Mouse (Mus musculus) layer of hippocampus, adult 18-20 months (tissue): ENCODE measurements at regions not wholly inside any gene's neighbourhood (a gene's known extent, or its start where the extent isn't known, plus 50 kb on each side); places are given as distances from the start of the nearest gene placed in this dataset.

Experiments used
- DNase-seq, 2 experiments: peaks; one replicate each; pipeline ENCODE4 v3.0.0; 2022; ENCODE audit warnings: low spot score in 2 of 2

DNA sequence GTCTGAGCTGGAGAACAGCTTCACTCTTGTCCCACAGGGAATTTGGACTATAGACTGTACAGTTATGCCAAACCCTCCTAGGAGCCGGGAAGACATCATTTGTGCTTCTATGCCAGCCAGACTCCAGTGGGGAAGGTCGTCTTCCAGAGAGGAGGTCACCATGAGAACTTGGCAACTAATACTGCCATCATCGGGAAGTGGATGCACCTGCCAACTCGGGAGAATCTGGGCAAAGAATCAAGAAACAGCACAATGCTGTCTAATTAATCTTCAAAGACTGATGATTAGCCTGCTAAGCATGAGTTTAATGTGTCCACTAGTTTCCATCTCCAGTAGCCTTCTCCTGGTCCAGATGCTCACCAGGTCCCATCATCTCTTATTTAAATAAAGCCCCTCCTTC is 374.8 kb downstream of the Gm9195 start:
- DNase-seq, result peak; percentile 1 to 10

DNA sequence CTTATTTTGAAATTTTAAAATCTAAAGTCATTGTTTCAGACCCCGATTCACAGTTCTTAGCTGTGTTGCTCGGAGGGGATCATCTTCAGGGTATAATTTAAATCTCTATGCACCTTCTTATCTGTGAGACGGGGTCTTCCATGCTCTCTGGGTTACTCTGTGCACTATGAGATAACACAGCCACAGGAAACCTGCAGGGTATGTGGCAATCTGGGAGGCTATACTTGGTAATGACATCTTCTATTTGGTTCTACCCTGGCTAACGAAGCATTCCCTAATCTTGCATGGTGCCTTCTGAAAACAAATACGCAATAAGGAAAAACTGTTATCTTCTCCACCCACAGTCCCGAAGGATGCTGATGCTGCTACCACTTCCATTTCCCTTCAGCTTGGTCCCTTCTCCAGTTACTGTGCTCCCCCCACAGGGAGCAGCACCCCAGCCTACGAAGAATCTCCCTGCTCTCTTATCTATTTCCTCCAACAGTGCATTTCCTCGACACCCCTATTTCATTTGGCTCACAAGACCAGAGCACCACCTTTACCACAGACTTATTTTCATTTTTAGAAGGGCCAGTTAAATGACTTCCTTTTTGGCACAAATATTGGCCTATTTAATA is 378.2 kb downstream of the Gm9195 start:
- DNase-seq, result no peak

DNA sequence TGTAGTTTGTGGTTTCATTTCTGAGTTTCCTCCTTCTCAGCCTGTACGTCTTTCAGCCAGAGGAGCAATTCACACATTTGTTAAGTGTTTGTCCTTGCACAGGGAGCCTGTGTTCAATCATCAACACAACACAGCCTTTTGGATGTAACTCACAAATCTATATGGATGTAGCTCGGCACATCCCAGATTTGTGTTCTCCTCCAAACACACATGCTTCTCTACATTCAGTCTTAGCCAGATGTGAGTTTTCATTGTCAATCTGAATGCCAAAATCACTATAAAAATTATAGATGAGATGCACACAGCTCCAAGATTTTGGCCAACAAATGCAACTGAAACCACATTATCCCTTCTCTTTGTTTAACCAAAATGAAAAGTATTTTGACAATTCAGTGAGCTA is 380.9 kb downstream of the Gm9195 start:
- no peak for DNase-seq

DNA sequence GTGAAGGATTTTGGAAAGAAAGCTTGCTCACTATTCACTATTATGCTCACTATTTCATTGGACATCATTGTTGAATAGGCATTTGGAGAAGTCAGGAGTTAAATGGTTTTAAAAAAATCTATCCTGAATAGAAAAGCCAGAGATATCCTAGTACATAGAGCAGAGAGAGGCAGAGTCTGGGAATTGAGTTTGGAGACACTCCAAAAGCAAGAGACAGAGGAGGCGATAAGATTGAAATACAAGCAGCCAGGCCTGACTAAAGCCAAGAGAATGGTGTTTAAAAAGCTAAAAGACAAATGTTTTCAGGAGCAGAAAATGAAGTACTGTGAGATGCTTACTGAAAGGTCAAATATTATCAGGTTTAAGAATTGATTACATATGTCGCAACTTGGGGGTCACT is 400.1 kb downstream of the Gm9195 start:
- no peak for DNase-seq

DNA sequence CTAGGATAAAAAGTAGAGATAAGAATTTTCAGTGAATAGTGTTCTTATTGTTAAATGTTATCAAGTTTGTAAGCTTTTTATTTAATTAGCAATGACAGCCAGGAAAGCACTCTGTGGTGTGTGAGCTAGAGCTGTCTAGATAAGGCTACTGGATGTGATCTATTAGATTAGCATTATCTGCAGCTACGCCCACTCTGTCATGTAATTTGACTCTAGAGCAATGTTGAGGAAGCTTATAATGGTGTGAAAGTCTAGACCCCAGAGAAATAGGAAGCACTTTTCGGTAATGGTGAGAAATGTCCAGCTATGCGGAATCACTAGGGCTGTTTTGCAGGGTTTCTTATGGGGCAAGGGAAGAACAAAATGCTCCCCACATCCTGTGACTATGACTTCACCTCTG is 410.2 kb downstream of the Gm9195 start:
- no peak for DNase-seq

DNA sequence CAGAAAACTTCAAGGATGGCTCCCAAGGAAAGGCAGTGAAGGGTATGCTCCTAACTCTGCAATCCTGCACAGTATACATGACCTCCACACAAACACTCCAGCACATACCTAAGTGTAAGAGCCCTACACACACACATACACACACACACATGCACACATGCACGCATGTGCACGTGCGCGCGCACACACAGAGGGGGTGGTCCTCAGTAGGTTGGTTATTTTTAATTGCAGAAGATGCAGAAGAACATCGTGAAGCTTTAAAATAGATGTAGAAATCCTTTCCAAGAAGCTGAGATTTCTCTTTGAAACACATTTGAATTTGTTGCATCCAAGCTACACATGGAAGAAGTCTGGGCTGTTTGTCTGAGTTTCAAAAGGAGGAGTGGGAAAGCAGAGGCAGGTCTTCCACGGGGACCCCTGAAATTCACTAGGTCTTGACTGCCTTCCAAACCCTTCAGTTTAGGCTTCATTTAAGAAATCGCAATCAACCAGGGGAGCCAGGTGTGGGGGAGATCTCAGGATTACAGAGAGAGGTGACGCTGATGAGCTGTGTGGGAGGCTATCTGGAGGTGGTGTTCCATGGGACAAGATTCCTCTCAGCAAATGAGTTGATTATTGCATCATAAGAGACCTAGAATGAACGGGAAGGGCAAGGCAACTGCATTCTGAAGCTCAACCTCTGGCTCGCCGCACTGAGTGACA is 427.4 kb downstream of the Gm9195 start:
- DNase-seq, result peak in 1 of 2 experiments; percentile 6

DNA sequence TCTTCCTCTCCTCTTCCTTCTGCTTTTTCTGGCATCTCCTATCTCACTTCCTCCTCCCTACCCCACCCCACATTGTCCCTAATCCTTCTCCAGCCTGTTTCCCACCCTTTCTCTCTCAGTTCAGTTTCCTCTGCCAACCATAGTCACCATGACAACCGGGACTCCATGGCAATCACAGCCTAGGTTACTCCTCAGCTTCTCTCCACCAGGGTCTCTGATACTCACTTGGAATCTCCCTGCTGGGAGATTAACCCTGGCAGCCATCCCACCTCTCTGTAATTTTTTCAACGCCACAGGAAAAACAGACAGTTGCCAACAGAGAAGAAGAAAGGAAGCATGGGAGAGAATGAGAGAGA is 448.8 kb downstream of the Gm9195 start:
- DNase-seq, result peak; percentile 11 to 42

DNA sequence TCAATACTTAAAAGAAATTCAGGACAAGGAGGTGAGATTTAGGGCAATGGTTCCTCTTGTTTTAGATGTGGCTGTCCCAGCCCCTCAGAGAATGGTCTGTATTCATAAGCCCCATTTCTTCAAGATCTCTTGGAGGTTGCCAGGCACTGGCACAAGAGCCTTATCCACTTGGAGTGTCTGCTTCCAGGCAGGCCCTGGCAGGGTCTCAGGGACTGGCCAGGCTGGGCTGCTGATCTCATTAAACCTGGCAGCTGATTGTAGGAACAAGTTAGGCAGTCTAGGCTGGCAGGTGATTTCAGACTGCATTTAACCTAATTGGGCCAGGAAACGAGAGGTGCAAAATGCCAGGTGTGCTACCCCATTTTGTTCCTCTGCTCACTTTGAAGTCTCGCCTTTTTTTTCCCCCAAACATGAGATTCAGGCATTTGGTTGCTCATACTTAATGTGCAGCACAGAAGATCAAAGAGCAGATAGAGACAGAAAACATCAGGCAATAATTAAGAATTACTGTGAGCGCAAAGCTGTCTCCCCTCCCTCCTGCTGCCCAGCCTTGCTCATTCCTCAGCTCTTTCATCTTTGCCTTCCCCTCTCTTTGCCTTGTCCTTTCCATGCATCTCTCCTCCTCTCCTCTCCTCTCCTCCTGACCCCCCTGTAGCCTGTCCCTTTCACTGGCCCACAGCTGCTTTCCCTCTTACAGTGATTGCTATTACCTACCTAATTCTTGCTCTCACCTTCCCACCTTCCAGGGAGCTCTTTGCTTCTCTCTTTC is 449.3 kb downstream of the Gm9195 start:
- peak; percentile 19 to 34 for DNase-seq

DNA sequence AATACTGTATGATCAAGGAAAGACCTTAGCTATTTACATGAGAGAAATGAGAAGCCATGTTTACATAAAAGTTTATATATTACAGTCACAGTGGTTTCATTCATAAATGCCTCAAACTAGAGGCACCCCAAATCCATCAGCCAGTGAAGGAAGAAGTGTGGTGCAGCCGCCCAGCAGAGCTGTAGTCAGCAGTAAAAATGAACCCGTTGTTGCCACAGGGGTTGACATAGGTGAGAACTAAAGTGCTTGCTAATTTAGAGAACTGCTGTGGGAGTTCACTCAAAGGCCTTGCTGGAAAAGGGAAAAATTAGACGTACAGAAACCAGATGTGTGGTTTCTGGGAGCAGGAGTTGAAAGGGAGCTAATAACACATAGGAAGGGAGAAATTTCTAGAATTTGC is 461.2 kb downstream of the Gm9195 start:
- DNase-seq, result no peak

DNA sequence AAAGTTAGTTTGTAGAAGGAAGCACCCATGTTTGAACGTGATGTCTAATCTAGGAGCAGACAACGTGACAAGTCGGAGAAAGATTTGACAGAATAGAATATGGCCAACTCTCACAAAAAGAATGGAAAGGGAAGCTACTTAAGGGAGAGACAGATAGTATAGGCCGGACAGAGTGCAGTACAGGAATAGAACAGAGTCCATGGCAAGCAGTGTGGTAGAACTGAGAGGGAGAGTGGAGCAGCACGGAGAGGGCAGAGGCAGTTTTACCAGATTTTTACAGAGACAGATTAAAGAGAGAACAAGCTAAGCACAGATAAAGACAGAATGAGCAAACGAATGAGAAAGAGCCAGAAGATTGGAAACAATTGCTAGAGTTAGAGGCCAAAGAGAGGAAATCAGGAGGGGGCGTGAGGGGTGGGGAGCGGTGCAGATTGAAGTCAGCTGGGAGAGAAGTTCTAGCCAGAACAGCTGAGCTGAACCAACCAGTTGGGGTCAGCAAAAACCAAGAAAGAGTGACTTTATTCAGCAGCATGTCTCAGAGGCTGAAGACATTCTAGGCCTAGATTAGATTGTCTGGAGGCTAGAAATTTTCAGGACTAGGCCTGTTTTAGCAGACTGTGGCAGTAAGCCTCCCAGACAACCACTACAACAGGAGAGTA is 464.1 kb downstream of the Gm9195 start:
- no peak for DNase-seq

DNA sequence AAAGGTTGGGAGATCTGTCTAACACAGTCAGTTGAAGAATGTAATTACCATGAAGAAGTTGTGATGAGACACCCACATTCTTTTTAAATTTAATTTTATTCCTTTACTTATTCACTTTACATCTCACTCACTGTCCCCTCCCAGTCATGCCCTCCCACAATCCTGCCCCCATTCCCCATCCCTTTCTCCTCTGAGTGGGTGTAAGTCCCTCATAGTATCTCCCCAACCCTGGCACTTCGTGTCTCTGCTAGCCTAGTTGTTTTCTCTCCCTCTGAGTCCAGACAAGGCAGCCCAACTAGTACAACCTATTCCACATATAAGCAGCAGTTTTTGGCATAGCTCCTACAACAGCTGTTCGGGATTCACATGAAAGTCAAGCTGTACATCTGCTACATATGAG is 487.3 kb downstream of the Gm9195 start:
- no peak for DNase-seq

DNA sequence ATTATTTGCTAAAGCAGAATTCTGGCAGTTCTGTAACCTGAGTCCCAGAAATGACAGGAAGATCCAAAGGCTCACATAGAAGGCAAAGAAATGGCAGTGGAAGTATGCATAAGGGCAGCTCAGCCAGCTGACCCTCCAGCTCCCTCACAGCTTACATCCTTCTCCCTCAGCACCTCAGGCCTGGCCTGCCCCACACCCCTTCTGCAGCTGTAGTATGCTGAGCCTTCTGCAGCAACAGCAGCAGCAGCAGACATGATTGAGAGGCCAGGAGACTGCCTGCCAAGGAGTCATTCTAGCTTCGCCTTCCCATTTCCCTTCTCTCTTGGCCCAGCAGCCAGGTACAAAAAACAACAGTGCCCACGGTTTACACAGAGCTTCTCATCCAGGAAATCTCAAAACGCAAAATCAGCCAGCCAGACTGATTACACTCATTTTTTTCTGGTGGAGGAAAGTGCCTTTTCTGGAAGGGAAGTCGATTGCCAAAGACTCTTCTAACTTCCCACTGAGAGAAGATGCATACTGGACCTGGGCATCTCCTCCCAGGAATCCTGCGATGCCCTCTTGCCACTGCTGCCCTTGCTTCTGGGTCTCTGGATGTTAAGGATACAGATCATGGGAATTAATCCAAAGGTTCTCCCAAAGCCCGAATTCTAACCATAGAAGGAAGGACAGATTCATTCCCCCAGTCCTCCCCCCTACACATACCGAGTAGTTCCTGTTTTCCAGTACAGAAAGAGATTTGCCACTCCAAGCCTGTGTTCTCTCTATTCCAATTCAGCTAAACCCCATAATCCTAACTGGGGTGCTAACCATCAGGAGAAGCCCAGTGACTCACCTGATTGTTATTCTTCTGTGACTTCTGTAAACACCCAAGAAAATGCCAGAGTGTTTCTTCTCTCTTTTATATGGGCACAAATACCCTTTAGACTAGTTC is 489.2 kb downstream of the Gm9195 start:
- DNase-seq, result peak in 1 of 2 experiments; percentile 3

DNA sequence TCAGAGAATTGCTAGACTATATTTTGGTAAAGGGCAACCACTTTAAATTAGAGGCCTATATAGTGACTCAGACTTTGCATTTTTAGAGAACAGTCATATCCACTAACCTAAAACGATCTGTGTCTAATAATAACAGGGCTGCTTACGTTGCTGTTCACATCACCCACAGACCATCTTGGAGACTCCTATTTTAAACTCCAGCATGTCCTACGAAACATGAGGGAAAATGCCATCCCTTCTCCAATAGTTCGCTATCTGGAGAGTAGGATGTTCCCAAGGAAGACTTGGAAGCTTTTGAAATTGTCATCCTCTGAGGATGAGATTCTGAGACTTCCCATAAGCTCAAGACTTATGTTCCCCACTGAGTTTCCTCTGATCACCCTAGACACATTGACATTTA is 518.6 kb downstream of the Gm9195 start:
- peak in 1 of 2 experiments; percentile 12 for DNase-seq

DNA sequence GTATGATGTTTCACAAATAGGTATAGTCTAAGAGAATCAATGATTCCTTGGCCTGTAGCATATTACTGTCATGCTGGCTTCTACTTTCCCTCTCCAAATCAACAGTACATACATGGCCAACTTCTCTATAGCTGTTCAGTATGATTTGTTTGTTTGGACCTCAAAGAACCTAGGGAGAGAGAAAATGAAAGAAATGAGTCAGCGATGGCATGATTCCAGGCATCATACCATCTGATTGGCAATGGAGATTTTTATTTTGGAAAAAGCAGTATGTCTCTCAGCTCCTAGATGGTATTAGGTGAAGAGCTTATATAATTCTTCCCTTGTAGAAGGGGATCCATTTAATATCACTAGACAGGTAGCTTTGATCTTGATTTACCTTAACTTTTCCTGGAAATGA is 519.1 kb downstream of the Gm9195 start:
- DNase-seq, result peak in 1 of 2 experiments; percentile 30

DNA sequence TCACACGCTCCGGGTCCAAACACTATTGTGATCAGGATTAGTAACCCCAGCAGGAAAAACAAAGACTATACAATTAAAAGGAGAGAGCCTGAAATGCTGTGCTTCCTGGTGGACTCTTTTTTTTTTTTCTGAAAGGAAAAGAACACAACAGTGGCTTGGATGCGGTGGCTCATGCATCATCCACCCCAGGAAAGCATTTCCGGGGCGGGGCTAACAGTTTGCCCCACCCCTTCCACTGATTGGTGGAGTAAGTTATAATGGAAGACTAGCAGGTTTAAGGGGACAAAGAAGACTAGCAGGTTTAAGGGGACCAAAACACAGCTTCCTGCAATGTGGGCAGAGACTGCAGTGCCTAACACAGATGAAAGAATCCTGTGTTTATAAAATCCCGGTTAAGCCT is 524.0 kb downstream of the Gm9195 start:
- no peak for DNase-seq

DNA sequence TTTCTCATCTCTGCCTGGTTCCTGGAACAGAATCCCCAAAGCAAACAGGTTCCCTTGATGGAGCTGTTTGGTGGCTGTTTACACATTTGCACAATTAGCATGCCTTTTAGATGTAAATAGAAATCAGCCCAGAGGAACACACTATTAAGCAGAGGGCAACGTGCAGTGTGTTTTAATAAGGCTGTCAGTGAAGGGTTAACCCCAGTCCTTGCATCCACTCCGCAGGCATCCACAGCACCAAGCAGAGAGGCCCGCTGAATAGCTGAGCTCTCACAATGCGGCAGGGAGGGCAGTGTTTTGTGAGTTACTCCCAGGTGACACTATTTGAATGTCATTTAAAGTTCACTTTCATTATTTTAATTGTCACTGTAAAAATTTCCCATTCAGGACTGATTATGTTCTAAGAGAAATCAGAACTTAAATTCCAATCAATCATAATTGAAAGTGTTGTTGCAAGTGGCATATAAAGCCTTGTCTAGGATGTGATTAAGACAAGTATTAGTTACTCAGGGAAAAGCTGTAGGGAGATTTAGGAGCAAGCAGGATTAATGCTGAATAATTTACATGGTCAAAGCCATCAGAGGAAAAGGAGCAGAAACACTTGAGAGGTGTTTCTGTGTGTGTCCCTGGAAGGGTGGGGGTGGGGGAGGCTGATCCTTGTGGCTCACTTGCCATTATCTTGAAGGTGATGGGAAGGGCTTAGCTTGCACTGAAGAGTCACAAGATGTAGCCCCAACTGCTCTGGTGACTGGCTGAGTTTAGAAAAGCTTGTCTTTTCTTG is 528.1 kb downstream of the Gm9195 start:
- no peak for DNase-seq

DNA sequence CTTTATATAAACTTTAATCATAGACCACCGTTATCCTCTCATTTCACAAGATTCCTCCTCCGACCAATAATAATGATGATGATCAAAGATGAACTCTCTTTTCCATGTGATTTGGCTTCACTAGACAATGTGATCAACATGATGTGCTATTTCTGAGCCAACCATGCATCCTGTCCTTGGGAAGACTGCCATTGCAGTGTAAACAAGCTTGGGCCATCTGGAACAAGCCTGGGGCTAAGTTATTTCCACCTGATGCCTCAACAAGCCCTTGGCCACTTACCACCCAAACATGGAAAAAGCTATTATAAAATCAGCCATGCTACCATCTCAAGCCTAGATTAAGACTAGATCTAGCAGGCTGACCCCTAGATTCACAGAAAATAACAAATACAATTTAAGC is 542.9 kb downstream of the Gm9195 start:
- peak in 1 of 2 experiments; percentile 7 for DNase-seq

DNA sequence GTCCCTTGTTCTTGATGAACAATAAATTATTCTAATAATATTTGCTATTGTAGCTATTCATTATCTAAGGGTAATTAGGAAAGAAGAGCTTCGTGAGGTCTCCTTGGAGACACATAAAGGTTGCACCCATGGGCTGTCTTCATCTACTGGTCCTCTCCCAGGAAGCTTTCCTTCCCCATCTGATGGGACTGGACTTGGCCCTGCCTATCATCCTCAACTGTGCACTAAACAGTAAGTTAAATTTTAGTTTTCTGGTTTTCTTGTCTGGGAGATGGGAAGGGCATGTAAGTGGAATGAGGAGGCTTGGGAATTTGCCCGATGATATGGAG is 554.5 kb downstream of the Gm9195 start:
- no peak for DNase-seq

DNA sequence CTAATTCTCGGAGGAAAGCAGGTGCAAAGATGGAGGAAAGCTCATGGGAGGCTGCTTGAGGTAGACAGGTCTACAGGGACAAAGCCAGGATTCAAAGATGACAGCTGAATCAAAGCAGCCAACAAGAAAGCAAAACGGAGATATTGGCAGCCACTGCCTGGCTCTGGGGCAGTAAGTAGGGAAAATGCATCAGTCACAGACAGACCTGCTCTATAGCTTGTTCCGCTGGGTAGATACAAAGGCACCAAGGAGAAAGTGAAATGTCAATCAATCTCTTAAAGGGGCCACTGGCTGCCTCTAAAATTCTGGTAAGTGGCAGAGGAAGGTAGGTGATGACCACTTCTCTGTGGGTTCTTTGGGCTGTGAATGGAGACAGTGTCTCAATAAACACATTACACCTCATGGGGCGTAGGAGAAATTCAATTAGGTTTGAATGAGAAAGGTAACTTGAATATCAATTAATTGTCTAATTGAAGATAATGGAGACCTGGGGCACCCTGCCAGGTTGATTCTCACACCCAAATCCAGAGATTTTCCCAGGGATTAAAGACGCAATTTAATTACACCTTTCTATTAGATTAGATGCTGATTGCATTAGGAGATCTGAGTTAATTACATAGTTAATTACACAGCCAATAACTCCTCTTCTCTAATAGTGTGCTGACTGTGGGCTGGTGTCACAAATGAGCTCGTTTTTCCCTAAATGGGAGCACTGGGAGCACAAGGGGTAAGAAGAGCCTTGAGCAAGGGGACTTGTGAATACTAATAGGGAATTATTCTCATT is 555.1 kb downstream of the Gm9195 start:
- DNase-seq, result no peak
